Mouse (Mus musculus): Measurements from ENCODE around the gene Olfr262.
"Not testable (repeated sequence)": the region's sequence is repeated elsewhere in the genome, so short reads cannot be mapped to it uniquely, and the experiment has no call there.

The Olfr262 gene

DNA sequence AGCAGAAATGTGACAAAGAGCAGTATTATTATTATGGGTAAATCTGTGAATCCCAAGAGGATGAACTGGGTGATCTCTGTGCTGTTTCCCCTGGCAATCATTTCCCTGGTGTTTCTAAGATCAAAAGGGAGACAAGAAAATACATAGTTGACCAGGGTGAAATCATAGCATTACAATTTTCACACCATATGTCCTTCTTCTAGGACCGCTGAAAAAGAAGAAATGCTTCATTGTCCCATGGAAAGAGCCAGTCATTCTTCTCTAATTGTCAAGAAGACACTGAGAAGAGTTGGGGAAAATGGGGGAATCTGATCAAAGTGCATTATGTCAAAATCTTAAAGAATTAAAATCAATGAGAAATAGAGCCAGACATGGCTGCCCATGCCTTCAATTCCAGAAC is at the start of gene Olfr262:
Gene Olfr262 (minus strand): TSS at position 101 of the 400 bp plus-strand sequence.
- DNase-seq (ENCODE audit: low spot score), result no peak

DNA sequence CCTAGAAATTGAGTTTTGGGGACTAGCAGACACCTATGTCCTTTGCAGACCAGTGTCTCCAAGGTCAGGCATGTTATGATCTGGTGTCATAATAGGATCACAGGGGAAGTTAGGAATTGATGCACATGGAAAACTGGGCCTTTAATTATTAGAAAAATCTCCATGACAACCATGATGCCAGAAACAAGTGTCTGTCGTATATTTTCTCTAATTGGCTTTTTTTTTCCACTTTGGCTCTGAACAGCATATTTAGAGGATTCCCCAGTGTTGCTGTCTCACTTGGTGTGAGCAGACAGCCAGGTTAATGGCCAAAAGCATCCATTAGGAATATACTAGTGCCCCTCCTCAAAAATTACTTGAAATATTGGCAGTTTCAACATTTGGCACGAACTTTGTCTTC is 38.1 kb upstream of the Olfr262 start, which contains the start of gene Olfr1434:
Gene Olfr1434 (plus strand): TSS at position 301 of the 400 bp plus-strand sequence.
- DNase-seq (ENCODE audit: low spot score), result no peak

DNA sequence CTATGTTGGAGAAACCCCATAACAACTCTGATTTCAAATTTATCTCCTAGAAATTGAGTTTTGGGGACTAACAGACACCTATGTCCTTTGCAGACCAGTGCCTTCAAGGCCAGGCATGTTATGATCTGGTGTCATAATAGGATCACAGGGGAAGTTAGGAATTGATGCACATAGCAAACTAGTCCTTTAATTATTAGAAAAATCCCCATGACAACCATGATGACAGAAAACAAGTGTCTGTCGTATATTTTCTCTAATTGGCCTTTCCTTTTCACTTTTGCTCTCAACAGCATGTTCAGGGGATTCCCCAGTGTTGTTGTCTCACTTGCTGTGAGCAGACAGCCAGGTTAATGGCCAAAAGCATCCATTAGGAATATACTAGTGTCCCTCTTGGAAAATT is 19.3 kb upstream of the Olfr262 start, which contains the start of gene Olfr235:
Gene Olfr235 (plus strand): TSS at position 301 of the 400 bp plus-strand sequence.
- no peak for DNase-seq (ENCODE audit: low spot score)

DNA sequence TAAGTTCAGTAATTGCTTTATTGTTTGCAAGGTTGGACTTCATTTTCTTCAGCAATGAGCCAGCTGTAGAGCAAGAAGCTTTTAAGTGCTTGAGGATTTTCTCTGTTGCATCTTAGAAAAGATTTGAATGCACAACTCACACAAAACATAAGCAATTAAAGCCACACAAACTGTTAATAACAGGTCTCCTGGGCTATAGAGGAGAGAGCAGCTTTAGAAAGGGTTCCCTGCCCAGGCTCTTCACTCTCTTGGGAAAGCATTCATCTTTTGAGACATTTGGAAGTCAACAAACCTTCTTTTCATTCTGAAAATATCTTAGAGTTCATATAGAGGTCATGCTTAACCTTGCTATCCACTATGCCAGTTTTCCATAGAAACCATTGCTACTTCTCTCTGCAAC is 9.0 kb downstream of the Olfr262 start, which contains the start of gene Olfr1432:
Gene Olfr1432 (minus strand): TSS at position 101 of the 400 bp plus-strand sequence.
- not testable (repeated sequence) for DNase-seq (ENCODE audit: low spot score)

DNA sequence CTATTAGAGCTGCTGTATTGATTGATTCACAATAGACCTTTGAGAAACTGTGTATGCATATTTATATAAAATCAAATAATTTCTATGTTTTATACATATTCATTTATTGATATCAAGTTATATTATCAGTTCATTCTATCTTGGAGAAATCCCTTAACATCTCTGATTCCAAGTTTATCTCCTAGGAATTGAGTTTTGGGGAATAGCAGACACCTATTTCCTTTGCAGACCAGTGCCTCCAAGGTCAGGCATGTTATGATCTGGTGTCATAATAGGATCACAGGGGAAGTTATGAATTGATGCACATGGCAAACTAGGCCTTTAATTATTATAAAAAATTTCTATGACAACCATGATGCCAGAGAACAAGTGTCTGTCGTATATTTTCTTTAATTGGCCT is 41.1 kb downstream of the Olfr262 start, which contains the start of gene Olfr1431:
Gene Olfr1431 (plus strand): TSS at position 301 of the 400 bp plus-strand sequence.
- no peak for DNase-seq (ENCODE audit: low spot score)

DNA sequence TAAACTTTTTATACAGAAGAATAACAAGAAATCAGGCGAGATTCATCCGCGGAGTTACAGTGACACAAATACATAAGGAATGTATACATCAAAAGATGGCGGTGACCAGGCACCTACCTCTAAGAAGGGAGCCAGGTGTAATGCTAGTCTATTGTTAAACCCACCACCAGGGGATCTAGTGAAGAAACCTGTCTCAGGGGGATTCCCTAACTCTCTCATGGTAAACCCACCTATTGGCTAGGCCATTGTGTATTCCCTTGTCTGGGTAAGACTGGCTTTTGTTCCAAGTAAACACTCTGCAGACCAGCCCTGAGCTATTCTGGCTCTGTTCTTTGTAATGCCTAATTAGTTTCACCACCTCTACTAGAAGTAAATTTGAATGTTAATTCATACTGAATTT is 42.4 kb downstream of the Olfr262 start:
- not testable (repeated sequence) for DNase-seq (ENCODE audit: low spot score)
